Mouse (Mus musculus) CH12.LX (cell line): Measurements from ENCODE around the gene Cdk14. TPM values are rescaled to one million over a fixed set of nuclear protein-coding genes. Genes with fewer than 3 reads are reported as not detected.

Source experiments
- DNase-seq: peaks from one replicate; pipeline ENCODE4 v3.0.0-alpha.2; 2013; ENCODE audit errors: extremely low read depth
- H3K27ac ChIP-seq: 2 replicates; pipeline ENCODE4 v1.5.1; 2012; ENCODE audit warnings: low read depth, mild to moderate bottlenecking, control low read depth, moderate library complexity; ENCODE audit not compliant: insufficient read depth
- H3K27me3 ChIP-seq: replicated peaks from 2 replicates; pipeline ENCODE3; 2012; ENCODE audit warnings: inconsistent platforms
- H3K36me3 ChIP-seq, 2 experiments: replicated peaks in 1 of 2; 2 replicates each; pipeline versions ENCODE3 to v1.6.1; 2012; ENCODE audit warnings: inconsistent platforms in 1 of 2, low read length in 1 of 2, mild to moderate bottlenecking in 1 of 2, mixed read lengths in 1 of 2, moderate library complexity in 1 of 2; ENCODE audit not compliant: control insufficient read depth in 1 of 2, insufficient read depth in 1 of 2
- H3K4me1 ChIP-seq, 2 experiments: 2 replicates each; pipeline ENCODE4 v1.6.1; 2012; ENCODE audit warnings: inconsistent platforms in 1 of 2, moderate library complexity in 1 of 2; ENCODE audit not compliant: insufficient read depth in 2 of 2, control insufficient read depth in 1 of 2
- H3K4me2 ChIP-seq: 2 replicates; pipeline ENCODE4 v1.6.1; 2012; ENCODE audit warnings: low read depth, mild to moderate bottlenecking, control low read depth; ENCODE audit not compliant: poor library complexity, insufficient read depth, severe bottlenecking
- H3K4me3 ChIP-seq, 3 experiments: fragments of 150-350 bp in 1 of 3; sonication (generic) in 1 of 3; replicated peaks in 1 of 3; 2 replicates each; pipeline versions ENCODE3 to v1.5.1; 2011 to 2012; ENCODE audit warnings: low read depth in 2 of 3, low read length in 2 of 3, mild to moderate bottlenecking in 2 of 3, moderate library complexity in 2 of 3, control low read depth in 1 of 3, improper control_type of control experiment in 1 of 3, inconsistent platforms in 1 of 3, mixed read lengths in 1 of 3; ENCODE audit not compliant: poor library complexity in 1 of 3
- H3K79me2 ChIP-seq: replicated peaks from 2 replicates; pipeline ENCODE4 v1.6.1; 2012; ENCODE audit warnings: mild to moderate bottlenecking, moderate library complexity; ENCODE audit not compliant: control insufficient read depth, poor library complexity, insufficient read depth, severe bottlenecking; ENCODE audit errors: extremely low read depth
- H3K9ac ChIP-seq: 2 replicates; pipeline ENCODE4 v1.6.1; 2012; ENCODE audit warnings: low read depth, mild to moderate bottlenecking, control low read depth, moderate library complexity; ENCODE audit not compliant: insufficient read depth
- H3K9me3 ChIP-seq: replicated peaks from 2 replicates; pipeline ENCODE3; 2012; ENCODE audit warnings: low read length, inconsistent platforms, mixed read lengths
- BHLHE40 ChIP-seq: IDR thresholded peaks from 2 replicates; pipeline ENCODE4 v1.6.1; 2011; ENCODE audit warnings: mild to moderate bottlenecking, low read depth, low read length, improper control_type of control experiment
- CHD1 ChIP-seq: IDR thresholded peaks from 2 replicates; pipeline ENCODE4 v1.6.1; 2012; ENCODE audit warnings: low read depth, low read length, improper control_type of control experiment, inconsistent platforms
- E2F4 ChIP-seq: IDR thresholded peaks from 2 replicates; pipeline ENCODE4 v1.6.1; 2011; ENCODE audit warnings: low read depth, low read length, improper control_type of control experiment; ENCODE audit not compliant: insufficient replicate concordance
- EP300 ChIP-seq: IDR thresholded peaks from 2 replicates; pipeline ENCODE4 v1.6.1; 2011; ENCODE audit warnings: low read length, improper control_type of control experiment
- GABPA ChIP-seq: IDR thresholded peaks from 2 replicates; pipeline ENCODE4 v1.6.1; 2012; ENCODE audit warnings: low read depth, low read length, improper control_type of control experiment, inconsistent platforms; ENCODE audit not compliant: insufficient replicate concordance
- HCFC1 ChIP-seq: IDR thresholded peaks from 2 replicates; pipeline ENCODE4 v1.6.1; 2012; ENCODE audit warnings: low read depth, mild to moderate bottlenecking, inconsistent platforms, low read length, improper control_type of control experiment
- IRF4 ChIP-seq: IDR thresholded peaks from 2 replicates; pipeline ENCODE4 v1.6.1; 2014; ENCODE audit warnings: low read depth, mild to moderate bottlenecking, inconsistent platforms, low read length, improper control_type of control experiment
- MAFK ChIP-seq: IDR thresholded peaks from 2 replicates; pipeline ENCODE4 v1.6.1; 2011; ENCODE audit warnings: low read length, improper control_type of control experiment; ENCODE audit not compliant: insufficient replicate concordance
- MAZ ChIP-seq: IDR thresholded peaks from 2 replicates; pipeline ENCODE4 v1.6.1; 2012; ENCODE audit warnings: low read depth, mild to moderate bottlenecking, inconsistent platforms, low read length, improper control_type of control experiment, moderate library complexity
- MXI1 ChIP-seq: IDR thresholded peaks from 2 replicates; pipeline ENCODE4 v1.6.1; 2011; ENCODE audit warnings: mild to moderate bottlenecking, low read depth, low read length, improper control_type of control experiment
- NELFE ChIP-seq: IDR thresholded peaks from 2 replicates; pipeline ENCODE4 v1.6.1; 2011; ENCODE audit warnings: low read depth, low read length, improper control_type of control experiment
- RAD21 ChIP-seq: IDR thresholded peaks from 2 replicates; pipeline ENCODE4 v1.6.1; 2011; ENCODE audit warnings: low read depth, mild to moderate bottlenecking, low read length, improper control_type of control experiment, moderate library complexity
- UBTF ChIP-seq: IDR thresholded peaks from 2 replicates; pipeline ENCODE4 v1.6.1; 2012; ENCODE audit warnings: low read depth, mild to moderate bottlenecking, inconsistent platforms, low read length, improper control_type of control experiment, moderate library complexity
- USF2 ChIP-seq: conservative IDR thresholded peaks from 2 replicates; pipeline ENCODE4 v1.6.1; 2011; ENCODE audit warnings: low read depth, low read length, improper control_type of control experiment
- dilution Hi-C: fragments of 300-500 bp; cut with MboI; formaldehyde crosslinking; loops from 2 replicates; pipeline ENCODE4 v1.14.3; 2020; ENCODE audit warnings: low sequenced_read_pairs; ENCODE audit not compliant: extremely low pct_unique_long_range_greater_than_20kb, extremely low pct_ligation_motif_present
- in situ Hi-C: fragments of 300-500 bp; cut with MboI; formaldehyde crosslinking; loops from 3 replicates; pipeline ENCODE4 v1.14.3; 2019; ENCODE audit warnings: low sequenced_read_pairs, low pct_ligation_motif_present, low pct_unique_long_range_greater_than_20kb, mixed read lengths
- polyA plus RNA-seq: library from polyadenylated mRNA; unstranded; fragments of >175 nt; gene quantifications from 2 replicates; pipeline ENCODE4 v1.2.1, GENCODE M21; 2012; ENCODE audit warnings: low read depth; ENCODE audit not compliant: insufficient read length
- total RNA-seq, 2 experiments: library from RNA; depleted of rRNA; stranded (reverse); fragments of 300-350 nt in 1 of 2; fragments of >200 nt in 1 of 2; gene quantifications; 2 replicates each; pipeline ENCODE4 v1.2.3; 2012 to 2014

The Cdk14 gene
- total and polyA plus RNA-seq, 3 experiments: 3.7 to 12.0 (median 8.9) TPM

DNA sequence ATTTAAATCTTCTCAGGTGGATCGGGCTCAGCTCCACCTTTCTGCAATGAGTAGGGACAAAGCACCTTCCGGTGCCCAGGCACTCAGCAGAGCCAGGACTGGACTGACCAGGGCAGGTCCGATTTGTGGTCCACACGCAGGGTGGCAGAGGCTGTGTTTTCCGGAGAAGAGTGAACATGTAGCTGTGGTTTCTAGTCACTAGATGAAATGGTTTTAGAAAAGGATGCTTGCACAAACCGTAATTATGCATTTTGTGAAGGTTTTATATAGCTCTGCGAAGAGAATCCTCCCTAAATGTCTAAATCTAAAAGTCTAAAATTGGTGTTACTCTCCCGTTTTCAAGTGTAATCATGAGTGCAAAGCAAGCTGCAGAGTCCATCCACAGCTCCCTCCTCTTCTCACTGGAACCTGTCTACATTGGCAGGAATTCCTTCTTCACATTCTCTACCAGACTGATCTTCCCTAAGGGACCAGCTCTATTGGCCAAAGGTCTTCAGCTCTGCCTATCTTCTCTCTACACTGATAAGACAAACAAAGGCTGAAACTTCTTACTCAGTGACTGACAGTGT lies 116.9 kb downstream of the Cdk14 start:
- no peaks in the 10 kb centered on the region for H3K36me3 ChIP-seq
- H3K4me1 ChIP-seq: no peaks in the 10 kb centered on the region
- no peak for TF ChIP-seq USF2
- TF ChIP-seq RAD21: no peak
- no peak for TF ChIP-seq MXI1
- no peak for TF ChIP-seq IRF4
- no peak for TF ChIP-seq HCFC1
- no peak for TF ChIP-seq CHD1
- TF ChIP-seq GABPA: no peak
- H3K4me2 ChIP-seq: no peak overlapping the region
- in situ Hi-C loops: no loop called here
- no peak overlapping the region for H3K9ac ChIP-seq
- DNase-seq: no peak
- H3K79me2 ChIP-seq: no peaks in the 10 kb centered on the region; the same call in 1 of the 2 replicates
- no peak overlapping the region for H3K4me3 ChIP-seq
- dilution Hi-C loops: no loop called here
- no peaks in the 10 kb centered on the region for H3K27me3 ChIP-seq
- no peak overlapping the region for H3K27ac ChIP-seq
- H3K9me3 ChIP-seq: no peaks in the 10 kb centered on the region

DNA sequence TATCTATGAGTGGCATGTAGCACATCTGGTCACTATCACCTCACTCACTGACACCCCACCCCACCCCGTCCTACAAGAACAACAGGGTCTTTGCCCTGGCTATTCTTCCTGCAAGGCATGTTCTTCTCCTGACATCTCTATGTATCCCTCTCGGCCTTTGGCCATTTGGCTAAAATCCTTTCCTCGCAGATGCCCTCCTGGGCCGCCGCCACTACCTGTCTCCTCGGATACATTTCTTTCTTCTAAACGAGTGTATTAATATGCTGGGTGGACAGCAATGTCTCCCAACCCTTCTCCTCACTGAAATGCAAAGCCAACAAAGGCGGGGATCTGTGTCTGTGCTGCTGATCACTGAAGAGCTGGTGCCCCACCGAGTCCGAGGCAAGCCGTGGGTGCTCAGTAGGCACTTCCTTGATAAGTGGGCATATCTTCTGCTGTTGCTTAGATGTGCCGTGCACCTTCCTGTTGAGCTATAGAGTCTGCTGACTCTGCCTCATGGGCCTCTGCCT lies 118.5 kb downstream of the Cdk14 start:
- Histone ChIP-seq H3K4me3 (no peak overlapping the region), H3K27me3 (no peaks in the 10 kb centered on the region), H3K4me2 (no peak overlapping the region)
- TF ChIP-seq BHLHE40: no peak
- TF ChIP-seq NELFE: no peak
- no peak for TF ChIP-seq UBTF
- no peak for TF ChIP-seq EP300
- TF ChIP-seq MAFK: no peak
- TF ChIP-seq GABPA: no peak
- TF ChIP-seq MAZ: no peak
- no peak for TF ChIP-seq E2F4
- TF ChIP-seq, all 38 proteins: peak for 0
- no peaks in the 10 kb centered on the region for H3K4me1 ChIP-seq
- dilution Hi-C loops (no loop called here), in situ Hi-C loops (no loop called here)
- H3K9ac ChIP-seq: no peak overlapping the region
- H3K27ac ChIP-seq: no peak overlapping the region
- H3K9me3 ChIP-seq: no peaks in the 10 kb centered on the region
- DNase-seq: no peak
- no peaks in the 10 kb centered on the region for H3K36me3 ChIP-seq
- H3K79me2 ChIP-seq: no peaks in the 10 kb centered on the region; the same call in 1 of the 2 replicates
